Mouse (Mus musculus) embryonic fibroblast, embryonic 13.5 days (primary cell): ENCODE measurements at regions not wholly inside any gene's neighbourhood (a gene's known extent, or its start where the extent isn't known, plus 50 kb on each side); places are given as distances from the start of the nearest gene placed in this dataset.

Experiments
- CTCF ChIP-seq: IDR thresholded peaks from 2 replicates; pipeline ENCODE4 v1.5.1; 2011; ENCODE audit warnings: mild to moderate bottlenecking, control low read depth, low read length, moderate library complexity, borderline replicate concordance; ENCODE audit not compliant: insufficient read depth
- POLR2A ChIP-seq: IDR thresholded peaks from 2 replicates; pipeline ENCODE4 v1.6.1; 2011; ENCODE audit warnings: low read depth, mild to moderate bottlenecking, control low read depth, low read length, moderate library complexity

DNA sequence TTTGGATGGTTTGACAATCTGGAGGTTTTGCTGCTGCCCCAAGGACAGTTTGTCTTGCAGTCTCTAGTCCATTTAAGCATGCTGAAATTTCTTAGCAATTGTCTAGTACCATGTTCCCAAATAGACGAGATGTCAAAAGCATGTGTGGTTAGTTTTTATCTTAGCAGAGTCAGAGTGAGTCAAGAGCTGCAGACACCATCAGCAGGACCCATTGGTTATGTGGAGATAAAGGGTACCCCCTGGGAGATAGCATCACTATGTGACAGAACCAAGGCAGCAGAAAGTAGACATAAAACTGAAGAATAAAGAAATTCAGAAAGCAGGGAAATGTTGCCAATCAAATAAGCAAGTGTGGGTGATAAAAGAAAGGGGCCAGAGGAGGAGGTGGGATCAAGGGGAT, 51.4 kb upstream of the Pla2g4a start:
- no peak for TF ChIP-seq CTCF
- TF ChIP-seq POLR2A: no peak
